Mouse (Mus musculus) kidney, embryonic 14.5 days (tissue): Measurements from ENCODE around the gene Cplx3. TPM values are rescaled to one million over a fixed set of nuclear protein-coding genes. Genes with fewer than 3 reads are reported as not detected.

Source experiments
- ATAC-seq: fragments of 200-750 bp; cut with Nextera tagmentation; 2 replicates; pipeline ENCODE4 v1.8.0; 2017; ENCODE audit warnings: moderate number of reproducible peaks, mild to moderate bottlenecking, moderate TSS enrichment, moderate library complexity; ENCODE audit not compliant: low FRiP score, low TSS enrichment
- H3K27ac ChIP-seq: fragments of 300-500 bp; sonication (generic); 2 replicates; pipeline ENCODE4 v1.5.1; 2014; ENCODE audit warnings: low read depth, mild to moderate bottlenecking, low read length, moderate library complexity, mixed read lengths
- H3K27me3 ChIP-seq: fragments of 300-500 bp; sonication (generic); 2 replicates; pipeline ENCODE4 v1.6.1; 2014; ENCODE audit warnings: mild to moderate bottlenecking, low read length; ENCODE audit not compliant: control insufficient read depth, insufficient read depth
- H3K36me3 ChIP-seq: fragments of 300-500 bp; sonication (generic); 2 replicates; pipeline ENCODE4 v1.6.1; 2014; ENCODE audit warnings: low read length, mixed read lengths; ENCODE audit not compliant: control insufficient read depth, insufficient read depth
- H3K4me1 ChIP-seq: fragments of 300-500 bp; sonication (generic); 2 replicates; pipeline ENCODE4 v1.6.1; 2014; ENCODE audit warnings: low read length, mixed read lengths; ENCODE audit not compliant: control insufficient read depth, insufficient read depth
- H3K4me2 ChIP-seq: fragments of 300-500 bp; sonication (generic); replicated peaks from 2 replicates; pipeline ENCODE4 v1.6.1; 2014; ENCODE audit warnings: low read depth, mild to moderate bottlenecking, low read length
- H3K4me3 ChIP-seq: fragments of 300-500 bp; sonication (generic); 2 replicates; pipeline ENCODE4 v1.5.1; 2014; ENCODE audit warnings: mild to moderate bottlenecking, low read length
- H3K9ac ChIP-seq: fragments of 300-500 bp; sonication (generic); 2 replicates; pipeline ENCODE4 v1.6.1; 2014; ENCODE audit warnings: low read depth, mild to moderate bottlenecking, low read length, moderate library complexity
- H3K9me3 ChIP-seq: fragments of 300-500 bp; sonication (generic); 2 replicates; pipeline ENCODE4 v1.6.1; 2016; ENCODE audit warnings: low read length; ENCODE audit not compliant: control insufficient read depth
- WGBS: fragments of 180-500 bp; shearing (Covaris S2); extraction: QIAGEN DNeasy Blood & Tissue Kit; methylation state at CpG from one replicate; pipeline ENCODE4 v1.1.7; 2014; 5-methylcytosine and 5-hydroxymethylcytosine counted together
- polyA plus RNA-seq: library from polyadenylated mRNA; unstranded; fragments of >200 nt; fragmentation: Nextera tagmentation; extraction: Ambion mirVana; gene quantifications from 2 replicates; pipeline ENCODE4 v1.2.1, GENCODE M21; 2014

Gene Cplx3
- polyA plus RNA-seq, 1 experiment from 2014 or later = not detected

DNA sequence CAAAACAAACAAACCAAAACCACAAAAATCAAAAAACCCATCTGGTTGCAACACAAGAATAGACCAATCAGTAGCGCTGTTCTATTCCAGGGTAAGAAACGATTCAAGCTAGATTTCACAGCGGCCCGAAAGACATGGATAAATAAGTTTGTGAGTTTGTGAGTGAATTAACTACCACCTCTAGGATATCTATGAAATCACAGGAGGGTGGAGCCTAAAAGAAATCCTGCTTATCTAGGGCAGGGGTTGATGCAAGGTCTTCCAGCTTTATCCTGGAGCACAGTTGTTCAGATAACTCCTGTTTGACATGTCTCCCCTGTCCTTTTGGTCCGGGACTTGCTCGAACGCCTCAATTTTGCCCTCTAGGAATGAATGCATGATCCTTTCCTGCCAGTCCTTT, 45.8 kb downstream of the Cplx3 start:
- H3K4me2 ChIP-seq = peak overlapping the region; percentile 77
- peak overlapping the region; percentile 75 for H3K4me3 ChIP-seq
- peaks cover 16% of the 10 kb centered on the region for H3K4me1 ChIP-seq
- WGBS = 26% methylated on average over 7 of the region's 7 CpGs
- H3K27ac ChIP-seq = no peak overlapping the region
- H3K9me3 ChIP-seq = no peaks in the 10 kb centered on the region
- no peaks in the 10 kb centered on the region for H3K36me3 ChIP-seq
- peak overlapping the region; percentile 76; the same call in 1 of the 2 replicates for H3K9ac ChIP-seq
- no peak for ATAC-seq
- no peaks in the 10 kb centered on the region for H3K27me3 ChIP-seq

- H3K4me3 ChIP-seq = no peak overlapping the region
- no peaks in the 10 kb centered on the region for H3K36me3 ChIP-seq
- no peak overlapping the region for H3K4me2 ChIP-seq
- no peak overlapping the region for H3K27ac ChIP-seq
- ATAC-seq = no peak
- WGBS = 67% methylated on average over 2 of the region's 2 CpGs
- H3K9me3 ChIP-seq = no peaks in the 10 kb centered on the region
- no peak overlapping the region for H3K9ac ChIP-seq
- H3K27me3 ChIP-seq = no peaks in the 10 kb centered on the region
- H3K4me1 ChIP-seq = peaks cover 16% of the 10 kb centered on the region
Measured at GRCm38 (mm10) chr9:57559568-57559967, 46.5 kb downstream of the Cplx3 start.

DNA sequence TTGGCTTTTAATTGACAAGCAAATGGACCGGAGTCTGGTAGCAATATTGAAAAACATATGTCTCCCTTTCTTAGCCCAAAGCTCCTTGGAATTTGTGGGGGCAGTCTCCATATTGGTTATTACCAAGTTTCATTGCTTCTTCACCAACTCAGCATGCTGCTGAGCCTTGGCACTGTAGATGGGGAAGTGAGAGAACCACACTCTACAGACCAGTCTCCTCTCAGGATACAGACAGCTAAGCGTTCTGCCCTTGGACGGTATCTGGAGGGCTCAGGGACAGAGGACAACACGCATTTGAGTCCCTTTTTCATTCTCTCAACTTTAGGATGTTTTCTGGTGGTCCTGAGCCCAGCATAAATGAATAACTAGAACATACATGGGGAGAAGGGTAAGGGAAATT, 47.5 kb downstream of the Cplx3 start:
- H3K27me3 ChIP-seq = no peaks in the 10 kb centered on the region
- H3K36me3 ChIP-seq = no peaks in the 10 kb centered on the region
- H3K4me2 ChIP-seq = no peak overlapping the region
- H3K27ac ChIP-seq = no peak overlapping the region
- no peaks in the 10 kb centered on the region for H3K9me3 ChIP-seq
- ATAC-seq = no peak
- 84% methylated on average over 4 of the region's 4 CpGs for WGBS
- no peak overlapping the region for H3K9ac ChIP-seq
- H3K4me3 ChIP-seq = no peak overlapping the region
- H3K4me1 ChIP-seq = peaks cover 16% of the 10 kb centered on the region

DNA sequence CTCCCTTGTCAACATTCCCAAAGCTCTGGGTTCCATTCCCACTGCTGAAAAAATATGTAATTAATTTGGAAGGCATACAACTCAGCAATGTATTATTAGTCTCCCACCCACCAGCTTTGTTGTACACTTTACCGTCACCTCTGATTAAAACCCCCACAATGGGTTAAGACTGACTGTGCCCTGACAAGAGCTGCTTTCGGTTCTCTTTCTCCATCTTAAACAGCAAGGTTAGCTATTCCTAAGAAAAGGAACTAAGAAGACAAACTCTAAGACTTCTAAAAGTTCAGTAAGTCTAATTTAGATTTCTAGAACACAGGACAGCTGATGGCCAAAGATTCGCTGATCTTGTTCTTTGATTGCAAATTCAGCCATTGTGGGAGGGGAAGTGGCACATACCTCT, 48.9 kb downstream of the Cplx3 start:
- H3K27ac ChIP-seq = no peak overlapping the region
- no peaks in the 10 kb centered on the region for H3K27me3 ChIP-seq
- peaks cover 12% of the 10 kb centered on the region for H3K4me1 ChIP-seq
- no peaks in the 10 kb centered on the region for H3K9me3 ChIP-seq
- no peak for ATAC-seq
- no peak overlapping the region for H3K4me3 ChIP-seq
- H3K9ac ChIP-seq = no peak overlapping the region
- H3K36me3 ChIP-seq = no peaks in the 10 kb centered on the region
- WGBS = 82% methylated on average over 3 of the region's 3 CpGs
- H3K4me2 ChIP-seq = no peak overlapping the region

DNA sequence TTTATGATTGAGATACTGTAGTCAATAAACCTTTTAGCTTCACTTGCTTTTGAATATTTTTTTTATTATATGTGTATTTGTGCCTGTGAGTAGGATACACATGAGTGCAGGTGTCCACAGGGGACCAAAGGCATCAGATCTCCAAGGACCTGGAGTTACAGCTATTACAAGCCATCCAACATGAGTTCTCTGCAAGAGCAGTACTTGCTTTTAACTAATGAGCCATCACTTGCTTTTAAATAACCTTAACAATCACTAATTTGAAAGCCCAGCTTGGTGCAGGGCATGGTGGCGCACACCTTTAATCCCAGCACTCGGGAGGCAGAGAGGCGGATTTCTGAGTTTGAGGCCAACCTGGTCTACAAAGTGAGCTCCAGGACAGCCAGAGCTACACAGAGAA, 51.3 kb downstream of the Cplx3 start:
- no peak for ATAC-seq
- peaks cover 8% of the 10 kb centered on the region; the same call in 1 of the 2 replicates for H3K4me1 ChIP-seq
- H3K9me3 ChIP-seq = no peaks in the 10 kb centered on the region

GRCm38 (mm10) chr9:57553119-57553518, 53.0 kb downstream of the Cplx3 start:
- Histone ChIP-seq H3K27ac (no peak overlapping the region), H3K36me3 (peaks cover 23% of the 10 kb centered on the region), H3K9ac (no peak overlapping the region), H3K27me3 (no peaks in the 10 kb centered on the region), H3K4me2 (no peak overlapping the region), H3K4me3 (no peak overlapping the region), H3K4me1 (peaks cover 8% of the 10 kb centered on the region; the same call in 1 of the 2 replicates), H3K9me3 (no peaks in the 10 kb centered on the region)
- 77% methylated on average over 11 of the region's 11 CpGs for WGBS
- ATAC-seq = no peak

More for the DNA sequence above, 51.3 kb downstream of the Cplx3 start:
- H3K9ac ChIP-seq = no peak overlapping the region
- no peak overlapping the region for H3K4me3 ChIP-seq
- no peak overlapping the region for H3K27ac ChIP-seq
- no peak overlapping the region for H3K4me2 ChIP-seq
- 42% methylated on average over 3 of the region's 3 CpGs for WGBS
- peaks cover 7% of the 10 kb centered on the region for H3K36me3 ChIP-seq
- no peaks in the 10 kb centered on the region for H3K27me3 ChIP-seq

- no peak within 1 kb of the TSS for H3K27ac ChIP-seq
- ATAC-seq = no peak
- peak within 1 kb of the TSS; percentile 79 for H3K4me2 ChIP-seq
- H3K9me3 ChIP-seq = no peaks in the 10 kb centered on the region
- peaks cover 8% of the 10 kb centered on the region; the same call in 1 of the 2 replicates for H3K4me1 ChIP-seq
- H3K27me3 ChIP-seq = no peaks in the 10 kb centered on the region
- under 1% methylated on average over 28 of the region's 28 CpGs for WGBS
- peaks cover 29% of the 10 kb centered on the region for H3K36me3 ChIP-seq
- H3K9ac ChIP-seq = peak within 1 kb of the TSS; percentile 61
- H3K4me3 ChIP-seq = peak within 1 kb of the TSS; percentile 58
Measured at GRCm38 (mm10) chr9:57552139-57552887, 53.8 kb downstream of the Cplx3 start, which contains the start of gene Mpi. Mpi (minus strand) TSS chr9:57552763.

DNA sequence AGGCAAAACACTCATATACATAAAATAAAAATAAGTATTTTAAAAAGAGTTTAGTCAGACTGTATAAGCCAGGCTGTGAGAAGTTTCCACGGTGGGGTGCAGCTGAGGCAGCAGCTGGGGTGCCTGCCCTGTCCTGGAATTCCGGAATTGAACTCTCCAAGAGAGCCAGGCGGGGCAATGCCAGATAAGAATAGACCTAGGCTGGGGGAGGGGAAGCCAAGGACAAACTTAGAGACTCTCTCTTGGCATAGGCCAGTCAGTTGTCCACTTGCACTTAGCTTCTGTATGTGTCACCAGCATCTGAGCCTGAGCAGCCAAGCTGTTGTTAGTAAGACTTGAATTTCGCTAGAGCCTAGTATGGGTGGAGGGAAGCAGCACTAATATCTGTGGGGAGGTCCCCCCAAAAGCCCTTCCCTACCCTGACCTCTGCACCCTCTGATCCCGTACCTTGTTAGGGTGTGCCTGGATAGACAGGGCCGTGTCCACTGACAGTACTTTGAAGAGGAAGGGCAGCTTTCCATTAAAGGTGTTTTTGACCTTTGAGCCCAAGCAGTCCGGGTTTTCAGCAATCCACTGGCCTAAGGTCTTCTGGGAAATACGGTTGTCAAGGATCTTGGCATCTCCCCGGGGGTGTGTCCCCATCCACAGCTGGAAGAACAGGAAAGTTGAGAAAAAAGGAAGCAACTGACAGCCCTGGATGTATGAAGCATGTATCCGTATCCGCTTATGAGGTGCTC, 55.8 kb downstream of the Cplx3 start:
- no peaks in the 10 kb centered on the region for H3K9me3 ChIP-seq
- no peak overlapping the region for H3K4me2 ChIP-seq
- peaks cover 43% of the 10 kb centered on the region for H3K36me3 ChIP-seq
- WGBS = 86% methylated on average over 11 of the region's 11 CpGs
- no peak overlapping the region for H3K27ac ChIP-seq
- H3K9ac ChIP-seq = no peak overlapping the region
- peaks cover 8% of the 10 kb centered on the region; the same call in 1 of the 2 replicates for H3K4me1 ChIP-seq
- no peaks in the 10 kb centered on the region for H3K27me3 ChIP-seq
- no peak for ATAC-seq
- no peak overlapping the region for H3K4me3 ChIP-seq
